Mouse (Mus musculus) heart, postnatal 0 days (tissue): Measurements from ENCODE around the gene Olfr1123.

Source experiments
- CTCF ChIP-seq: IDR thresholded peaks from 2 replicates; pipeline ENCODE4 v1.5.1; 2016; ENCODE audit warnings: antibody characterized with exemption, control low read depth, low read depth
- EP300 ChIP-seq: IDR thresholded peaks from 2 replicates; pipeline ENCODE4 v1.6.1; 2016; ENCODE audit warnings: antibody characterized with exemption, low read depth

GRCm38 (mm10) chr2:87461769-87462168 lies 45.3 kb downstream of the Olfr1123 start:
- TF ChIP-seq EP300 (no peak), CTCF (no peak)
